Mouse (Mus musculus) lung, adult 2 months (tissue): ENCODE results near the gene Mad1l1. TPM values are rescaled to one million over a fixed set of nuclear protein-coding genes. Genes with fewer than 3 reads are reported as not detected.

Experiments
- DNase-seq: peaks from one replicate; pipeline ENCODE4 v3.0.0; 2022
- H3K4me1 ChIP-seq: fragments of 200-500 bp; 2 replicates; pipeline ENCODE4 v1.6.1; 2011; ENCODE audit warnings: low read length; ENCODE audit not compliant: control insufficient read depth, insufficient read depth
- H3K4me3 ChIP-seq: fragments of 200-500 bp; replicated peaks from 2 replicates; pipeline ENCODE3; 2011; ENCODE audit warnings: low read depth, mild to moderate bottlenecking, control low read depth, low read length; ENCODE audit errors: extremely low read depth
- CTCF ChIP-seq: fragments of 200-500 bp; IDR thresholded peaks from 2 replicates; pipeline ENCODE4 v1.5.1; 2011; ENCODE audit warnings: mild to moderate bottlenecking, low read length, control low read depth; ENCODE audit not compliant: insufficient read depth
- POLR2A ChIP-seq: fragments of 200-500 bp; IDR thresholded peaks from 2 replicates; pipeline ENCODE4 v1.6.1; 2011; ENCODE audit warnings: low read depth, mild to moderate bottlenecking, control low read depth, low read length, borderline replicate concordance; ENCODE audit errors: extremely low read depth
- WGBS: fragments of 180-500 bp; shearing (Covaris S2); methylation state at CpG from one replicate; pipeline ENCODE4 v1.1.7; 2018; 5-methylcytosine and 5-hydroxymethylcytosine counted together
- polyA plus RNA-seq: library from polyadenylated mRNA; depleted of rRNA; stranded (reverse); fragments of >200 nt; gene quantifications from 2 replicates; pipeline ENCODE4 v1.2.3, GENCODE M21; 2012

Gene Mad1l1
- polyA plus RNA-seq, 1 experiment: 21.6 TPM

GRCm38 (mm10) chr5:140157886-140158627 is 163.3 kb downstream of the Mad1l1 start:
- TF ChIP-seq CTCF: no peak
- TF ChIP-seq POLR2A: no peak
- WGBS: 98% methylated on average over 1 of the region's 1 CpGs
- Histone ChIP-seq H3K4me1 (no peaks in the 10 kb centered on the region), H3K4me3 (no peak overlapping the region)
- no peak for DNase-seq

- WGBS: 48% methylated on average over 3 of the region's 3 CpGs
- Histone ChIP-seq H3K4me1 (peaks cover 3% of the 10 kb centered on the region), H3K4me3 (no peak overlapping the region)
- DNase-seq: no peak
- TF ChIP-seq POLR2A (no peak), CTCF (no peak)
Measured at GRCm38 (mm10) chr5:140154166-140154565, 167.2 kb downstream of the Mad1l1 start.

- DNase-seq: no peak
- Histone ChIP-seq H3K4me1 (peaks cover 3% of the 10 kb centered on the region), H3K4me3 (no peak overlapping the region)
- WGBS: 44% methylated on average over 2 of the region's 2 CpGs
- TF ChIP-seq CTCF: no peak
- TF ChIP-seq POLR2A: no peak
Measured at GRCm38 (mm10) chr5:140151871-140152270, 169.5 kb downstream of the Mad1l1 start.

- Histone ChIP-seq H3K4me1 (peaks cover 3% of the 10 kb centered on the region), H3K4me3 (no peak overlapping the region)
- 57% methylated on average over 2 of the region's 2 CpGs for WGBS
- peak; percentile 38 for DNase-seq
- TF ChIP-seq POLR2A (no peak), CTCF (no peak)
Measured at GRCm38 (mm10) chr5:140151180-140151579, 170.2 kb downstream of the Mad1l1 start.

- Histone ChIP-seq H3K4me3 (no peak overlapping the region), H3K4me1 (peaks cover 3% of the 10 kb centered on the region)
- TF ChIP-seq CTCF (no peak), POLR2A (no peak)
- no peak for DNase-seq
- 90% methylated on average over 2 of the region's 2 CpGs for WGBS
Measured at GRCm38 (mm10) chr5:140150694-140151093, 170.7 kb downstream of the Mad1l1 start.

- Histone ChIP-seq H3K4me1 (peaks cover 3% of the 10 kb centered on the region), H3K4me3 (no peak overlapping the region)
- 74% methylated on average over 5 of the region's 5 CpGs for WGBS
- no peak for DNase-seq
- TF ChIP-seq POLR2A: no peak
- no peak for TF ChIP-seq CTCF
Measured at GRCm38 (mm10) chr5:140150136-140150535, 171.2 kb downstream of the Mad1l1 start.

GRCm38 (mm10) chr5:140149298-140149697 is 172.1 kb downstream of the Mad1l1 start:
- no peak for TF ChIP-seq POLR2A
- TF ChIP-seq CTCF: no peak
- 68% methylated on average over 4 of the region's 4 CpGs for WGBS
- DNase-seq: no peak
- no peak overlapping the region for H3K4me3 ChIP-seq
- H3K4me1 ChIP-seq: peaks cover 3% of the 10 kb centered on the region

- Histone ChIP-seq H3K4me3 (no peak overlapping the region), H3K4me1 (no peaks in the 10 kb centered on the region)
- 85% methylated on average over 2 of the region's 2 CpGs for WGBS
- DNase-seq: no peak
- TF ChIP-seq CTCF (no peak), POLR2A (no peak)
Measured at GRCm38 (mm10) chr5:140143541-140143940, 177.8 kb downstream of the Mad1l1 start.

GRCm38 (mm10) chr5:140141336-140141735 is 180.0 kb downstream of the Mad1l1 start:
- 66% methylated on average over 4 of the region's 4 CpGs for WGBS
- no peak for DNase-seq
- H3K4me1 ChIP-seq: no peaks in the 10 kb centered on the region
- TF ChIP-seq POLR2A (no peak), CTCF (no peak)
- no peak overlapping the region for H3K4me3 ChIP-seq

GRCm38 (mm10) chr5:140140214-140140613 is 181.1 kb downstream of the Mad1l1 start:
- peak; percentile 60 for DNase-seq
- Histone ChIP-seq H3K4me1 (no peaks in the 10 kb centered on the region), H3K4me3 (no peak overlapping the region)
- TF ChIP-seq POLR2A (no peak), CTCF (peak; percentile 82)
